Mouse (Mus musculus) frontal cortex, postnatal 10 days (tissue): ENCODE results near the gene Zswim5.
A peak's percentile ranks its signal among the peaks of the same experiment; 100 is the strongest.

Experiments
- DNase-seq, 2 experiments: peaks; one replicate each; pipeline ENCODE4 v3.0.0; 2022; ENCODE audit warnings: low spot score in 2 of 2, mixed read lengths in 1 of 2

Zswim5 gene

DNA sequence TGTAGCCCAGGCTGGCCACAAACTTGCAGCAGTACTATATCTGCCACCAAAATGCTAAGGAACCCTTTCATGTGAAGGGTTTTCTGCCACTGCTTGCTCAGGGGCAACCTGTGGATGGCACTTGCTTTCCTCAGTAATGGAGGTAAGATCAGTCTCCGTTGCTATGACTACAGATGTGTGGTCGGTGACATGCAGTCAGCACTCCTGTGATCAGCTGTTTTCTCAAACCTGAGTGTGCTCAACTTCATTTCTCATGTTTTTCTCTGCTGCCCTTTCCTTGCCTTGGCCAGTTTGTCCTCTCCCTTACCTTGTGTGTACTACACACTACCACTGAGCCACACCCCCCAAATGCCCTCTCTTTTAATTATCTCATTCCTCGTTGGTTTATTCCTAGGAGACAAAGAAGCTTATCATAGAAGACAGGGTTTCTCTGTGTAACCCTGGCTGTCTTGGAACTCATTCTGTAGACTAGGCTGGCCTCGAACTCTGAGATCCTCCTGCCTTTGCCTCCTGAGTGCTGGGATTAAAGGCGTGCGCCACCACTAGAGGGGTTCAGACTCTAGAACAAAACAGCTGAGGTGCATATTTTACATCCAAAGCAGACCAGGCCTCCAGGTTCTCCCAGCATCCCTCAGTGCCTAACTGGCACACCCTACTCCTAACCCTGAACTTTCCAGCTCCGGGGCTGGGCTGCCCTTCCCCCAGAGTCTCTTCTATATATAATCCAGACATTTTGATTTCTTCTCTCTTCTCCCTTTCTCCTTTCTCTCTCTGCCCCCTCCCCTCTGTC, 128.6 kb downstream of the Zswim5 start:
- DNase-seq: no peak

GRCm38 (mm10) chr4:117007058-117007457, 129.9 kb downstream of the Zswim5 start:
- DNase-seq: no peak

DNA sequence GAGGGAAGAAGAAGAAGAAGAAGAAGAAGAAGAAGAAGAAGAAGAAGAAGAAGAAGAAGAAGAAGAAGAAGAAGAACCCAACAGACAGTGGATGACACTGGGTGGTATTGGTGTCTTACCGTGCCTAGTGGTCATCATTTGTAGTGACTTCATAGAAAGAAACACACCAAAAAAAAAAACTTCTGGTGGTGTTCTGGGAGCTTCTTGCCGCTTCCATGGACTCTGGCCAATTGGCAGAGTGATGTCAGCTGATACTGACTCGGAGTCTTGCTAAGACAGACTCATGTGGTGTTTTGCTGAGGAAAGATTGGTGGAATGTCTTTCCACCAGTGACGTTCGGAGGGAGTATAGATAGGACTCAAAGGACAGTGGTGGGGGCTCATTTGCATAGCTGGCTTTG, 133.1 kb downstream of the Zswim5 start:
- no peak for DNase-seq

DNA sequence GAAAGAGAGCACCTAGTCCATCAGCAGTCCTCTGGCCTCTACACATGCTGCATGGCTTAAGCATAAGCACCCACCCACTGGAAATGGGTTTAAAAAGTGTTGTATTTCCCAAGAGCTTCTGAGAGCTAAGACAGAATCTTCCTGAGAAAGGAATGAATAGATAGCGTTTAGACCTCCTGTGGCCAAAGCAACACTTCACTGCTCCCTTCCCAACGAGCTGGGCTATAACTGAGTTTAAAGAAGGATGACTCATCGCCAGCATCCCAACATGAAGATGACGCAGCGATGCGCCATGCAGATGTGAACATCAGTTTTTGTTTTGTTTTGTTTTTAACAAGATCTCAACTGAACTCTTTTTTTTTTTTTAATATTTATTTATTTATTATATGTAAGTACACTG, 136.4 kb downstream of the Zswim5 start:
- no peak for DNase-seq

DNA sequence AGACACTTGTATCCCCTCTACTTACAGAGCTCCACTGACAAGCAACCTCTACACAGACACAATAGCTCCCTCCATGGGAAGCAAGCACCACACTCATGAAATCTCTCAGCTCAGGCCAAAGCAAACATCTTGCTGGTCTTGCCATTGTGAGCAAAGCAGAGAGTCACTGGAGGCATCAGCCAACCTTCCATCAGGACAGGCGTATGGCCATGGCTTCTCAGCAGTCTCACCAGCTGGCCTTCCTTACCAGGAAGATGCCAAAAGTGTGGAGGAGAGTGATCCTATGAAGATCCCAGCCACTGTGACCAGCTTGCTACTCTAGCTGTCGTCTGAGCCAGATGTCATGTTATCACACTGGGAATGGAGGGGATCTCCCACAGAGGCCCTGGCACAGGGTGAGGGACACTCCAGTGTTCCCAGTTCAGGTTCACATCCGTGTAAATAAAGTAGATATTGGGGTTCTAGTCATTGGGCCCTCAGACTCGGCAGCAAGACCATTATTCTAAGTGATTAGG, 137.8 kb downstream of the Zswim5 start:
- DNase-seq: no peak

GRCm38 (mm10) chr4:117017738-117018137, 140.6 kb downstream of the Zswim5 start:
- no peak for DNase-seq

- DNase-seq: no peak
Observed at GRCm38 (mm10) chr4:117018327-117018726, 141.2 kb downstream of the Zswim5 start.

DNA sequence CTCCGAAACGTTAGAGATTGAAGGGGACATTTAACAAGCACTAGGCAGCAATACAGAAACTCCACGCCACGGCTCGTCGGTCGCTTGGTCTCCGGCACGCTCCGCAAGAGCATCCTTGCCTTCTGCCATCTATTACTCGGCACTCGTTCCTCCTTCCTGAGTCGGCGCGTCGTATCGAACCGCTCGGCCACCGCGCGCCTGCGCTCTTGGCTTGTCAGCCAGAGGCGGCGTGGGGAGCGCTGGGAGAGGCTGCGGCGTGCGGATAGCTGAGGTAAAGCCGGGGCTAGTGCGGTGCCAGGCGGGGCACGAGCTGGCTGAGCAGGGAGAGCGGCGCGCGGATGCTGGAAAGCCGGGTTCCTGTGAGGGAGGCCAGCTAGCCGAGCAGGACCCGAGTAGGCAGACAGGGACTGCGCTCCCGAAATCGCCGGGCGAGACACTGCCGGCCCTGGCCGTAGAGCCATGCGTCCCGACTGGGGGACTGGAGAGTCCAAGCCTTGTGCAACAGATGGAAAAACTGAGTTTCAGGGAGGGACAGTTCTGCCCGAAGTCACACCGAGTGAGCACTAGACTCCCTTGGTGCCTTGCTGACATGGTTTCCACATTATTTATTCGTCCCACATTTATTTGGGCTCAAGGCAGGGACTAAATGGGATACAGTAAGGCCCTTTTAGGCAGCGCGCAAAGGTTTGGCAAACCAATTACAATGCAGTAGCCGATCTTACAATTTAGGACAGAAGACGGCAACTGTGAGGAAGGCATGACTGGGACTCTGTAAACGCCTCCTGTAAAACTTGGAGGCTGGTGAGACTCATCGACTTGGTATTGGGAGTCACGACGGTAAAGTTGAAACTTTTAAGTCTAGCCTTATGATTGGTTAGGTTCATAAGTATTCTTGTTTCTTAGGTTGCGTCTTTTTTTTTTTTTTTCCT, 142.3 kb downstream of the Zswim5 start, which contains the start of gene Eif2b3:
Gene Eif2b3 (plus strand): TSS at position 197 of the 929 bp plus-strand sequence.
- DNase-seq: peak; percentile 68 to 88

DNA sequence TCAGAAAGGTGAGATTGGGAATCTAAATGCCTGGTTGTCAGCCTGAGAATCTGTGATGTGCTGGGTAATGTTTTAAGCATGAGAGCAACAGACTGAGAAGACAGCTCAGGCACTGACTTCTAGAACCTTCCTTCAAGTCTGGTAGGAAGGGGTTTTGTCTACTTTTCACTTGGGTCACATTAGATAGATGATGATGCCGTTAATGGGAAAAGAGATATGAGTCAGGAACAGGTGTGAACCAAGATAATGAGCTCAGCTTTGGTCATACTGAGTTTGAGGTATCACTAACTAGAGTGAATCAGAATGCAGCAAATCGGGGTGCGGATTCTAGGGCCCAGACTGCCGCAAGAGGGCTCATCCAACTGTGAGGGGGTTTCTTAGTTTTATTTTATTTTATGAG, 146.3 kb downstream of the Zswim5 start:
- DNase-seq: no peak

GRCm38 (mm10) chr4:117031105-117031504, 153.9 kb downstream of the Zswim5 start:
- no peak for DNase-seq
